Mouse (Mus musculus) neutrophil, adult 5-6 weeks (primary cell): ENCODE measurements around the gene Cenpo. TPM values are rescaled to one million over a fixed set of nuclear protein-coding genes. Genes with fewer than 3 reads are reported as not detected.

Experiments used
- ATAC-seq: fragments of 151-379, 151-347 bp; 2 replicates; pipeline ENCODE4 v1.8.0; 2017; ENCODE audit warnings: mild to moderate bottlenecking, moderate TSS enrichment; ENCODE audit not compliant: insufficient number of reproducible peaks, poor library complexity, low FRiP score, severe bottlenecking; ENCODE audit errors: extremely low read depth
- total RNA-seq: library from RNA; stranded (forward); fragments of 200-1000 nt; gene quantifications from 2 replicates; pipeline ENCODE4 v1.2.3, GENCODE M21; 2017

Gene Cenpo
- total RNA-seq, 1 experiment from 2014 or later: 22.7 TPM

DNA sequence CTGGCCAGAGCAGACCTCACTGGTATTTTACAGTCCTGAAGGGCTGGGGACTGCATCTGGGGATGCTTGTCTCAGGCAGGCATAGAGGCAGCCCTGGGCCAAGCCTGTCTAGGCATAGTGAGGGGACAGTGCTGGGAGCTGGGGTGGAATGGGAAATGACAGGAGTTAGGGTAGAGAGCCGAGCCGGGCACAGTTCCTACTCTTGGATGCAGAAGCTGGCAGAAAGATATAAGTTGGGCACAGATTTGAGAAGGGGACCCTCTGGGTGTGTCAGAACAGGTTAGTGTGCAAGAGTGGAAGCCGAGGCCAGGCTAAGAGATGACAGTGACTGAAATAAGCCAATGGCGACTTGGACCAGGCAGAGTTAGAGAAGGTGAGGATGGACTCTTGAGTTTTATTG, 31.9 kb downstream of the Cenpo start:
- ATAC-seq: no peak

DNA sequence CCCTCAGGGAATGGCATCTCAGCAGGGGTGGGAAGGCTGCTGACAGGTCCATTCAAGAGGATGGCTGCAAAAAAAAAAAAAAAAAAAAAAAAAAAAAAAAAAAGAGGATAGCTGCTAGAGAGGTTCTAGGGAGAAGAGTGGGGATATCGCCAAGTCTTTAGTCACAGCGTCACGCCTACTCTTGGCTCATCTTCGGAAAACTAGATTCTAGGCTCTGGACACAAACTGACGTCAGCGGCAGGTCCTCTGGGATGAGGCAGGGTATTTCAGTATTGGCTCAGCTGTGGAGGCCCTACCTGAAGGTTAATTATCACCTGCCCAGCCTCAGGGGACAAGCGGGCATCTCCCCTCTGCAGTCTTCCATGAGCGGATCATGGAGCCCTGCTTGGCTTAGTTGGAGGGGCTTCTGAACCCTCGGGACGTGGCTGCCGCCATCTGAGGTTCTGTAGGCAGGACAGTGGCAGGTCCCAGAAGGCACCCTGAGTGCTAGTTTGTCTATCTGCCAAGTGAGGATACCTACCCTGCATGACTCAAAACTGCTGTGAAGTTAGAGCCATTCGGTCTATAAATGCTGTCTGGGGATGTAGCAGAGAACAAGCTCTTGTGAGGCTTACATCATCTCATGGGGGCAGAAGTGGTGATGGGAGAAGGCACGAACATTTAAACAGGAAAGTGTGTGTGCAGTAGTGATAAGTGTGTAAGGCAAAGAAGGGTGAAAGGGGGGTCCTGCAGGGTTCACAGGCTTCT, 32.5 kb downstream of the Cenpo start:
- no peak for ATAC-seq

DNA sequence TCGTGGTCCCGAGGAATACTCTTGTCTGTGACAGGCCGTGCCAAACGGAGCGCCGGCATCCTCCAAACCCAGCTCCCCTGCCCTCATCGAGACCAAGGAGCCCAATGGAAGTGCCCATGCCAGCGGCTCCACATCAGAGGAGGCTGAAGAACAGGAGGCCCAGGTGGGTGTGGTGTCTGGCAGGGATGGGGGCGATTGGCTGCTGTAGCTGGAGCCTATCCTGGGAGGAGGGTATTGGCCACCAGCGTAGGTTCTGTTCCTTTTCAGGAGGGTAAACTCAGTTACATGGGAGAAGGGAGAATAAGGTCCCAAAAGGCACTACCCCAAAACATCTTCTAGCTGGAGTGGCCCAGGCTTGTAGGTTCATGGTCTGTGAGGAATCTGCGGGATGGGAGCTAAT, 34.8 kb downstream of the Cenpo start:
- no peak for ATAC-seq

DNA sequence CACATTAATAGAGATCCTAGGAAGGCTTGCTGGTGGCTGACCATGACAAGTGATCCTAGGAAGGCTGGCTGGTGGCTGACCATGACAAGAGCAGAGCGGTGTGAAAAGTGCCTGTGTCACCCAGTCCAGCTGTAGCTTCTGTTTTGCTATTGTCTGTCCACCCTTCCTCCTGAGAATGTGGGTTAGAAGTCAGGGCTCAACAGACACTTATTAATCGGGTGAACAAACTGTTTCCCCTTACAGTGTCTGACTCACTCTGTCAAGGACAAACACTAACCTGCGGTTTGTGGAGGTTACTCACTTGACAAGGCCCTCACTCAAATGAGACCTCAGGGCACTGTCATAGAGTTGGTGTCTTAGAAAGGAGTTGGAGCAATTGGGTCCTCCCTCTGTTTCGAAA, 35.4 kb downstream of the Cenpo start:
- no peak for ATAC-seq

DNA sequence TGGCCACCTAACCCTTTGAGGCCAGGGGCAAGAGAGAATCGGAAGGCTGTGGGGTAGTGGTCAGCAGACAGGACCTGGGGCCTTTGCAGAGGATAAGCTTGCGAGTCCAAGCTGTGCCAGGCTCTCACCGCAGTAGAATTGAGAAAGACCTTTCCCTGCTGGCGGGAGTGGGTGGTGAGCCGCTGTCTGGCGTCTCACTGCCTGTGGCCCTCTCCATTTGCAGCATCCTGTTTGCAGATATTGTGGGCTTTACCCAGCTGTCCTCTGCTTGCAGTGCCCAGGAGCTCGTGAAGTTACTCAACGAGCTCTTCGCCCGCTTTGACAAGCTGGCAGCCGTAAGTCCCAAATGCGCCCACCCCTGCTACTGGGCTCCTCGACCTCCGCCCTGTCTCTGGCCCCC, 39.5 kb downstream of the Cenpo start:
- 0 out of 2 replicates have a peak, but pooled peaks have one; percentile 2 for ATAC-seq

DNA sequence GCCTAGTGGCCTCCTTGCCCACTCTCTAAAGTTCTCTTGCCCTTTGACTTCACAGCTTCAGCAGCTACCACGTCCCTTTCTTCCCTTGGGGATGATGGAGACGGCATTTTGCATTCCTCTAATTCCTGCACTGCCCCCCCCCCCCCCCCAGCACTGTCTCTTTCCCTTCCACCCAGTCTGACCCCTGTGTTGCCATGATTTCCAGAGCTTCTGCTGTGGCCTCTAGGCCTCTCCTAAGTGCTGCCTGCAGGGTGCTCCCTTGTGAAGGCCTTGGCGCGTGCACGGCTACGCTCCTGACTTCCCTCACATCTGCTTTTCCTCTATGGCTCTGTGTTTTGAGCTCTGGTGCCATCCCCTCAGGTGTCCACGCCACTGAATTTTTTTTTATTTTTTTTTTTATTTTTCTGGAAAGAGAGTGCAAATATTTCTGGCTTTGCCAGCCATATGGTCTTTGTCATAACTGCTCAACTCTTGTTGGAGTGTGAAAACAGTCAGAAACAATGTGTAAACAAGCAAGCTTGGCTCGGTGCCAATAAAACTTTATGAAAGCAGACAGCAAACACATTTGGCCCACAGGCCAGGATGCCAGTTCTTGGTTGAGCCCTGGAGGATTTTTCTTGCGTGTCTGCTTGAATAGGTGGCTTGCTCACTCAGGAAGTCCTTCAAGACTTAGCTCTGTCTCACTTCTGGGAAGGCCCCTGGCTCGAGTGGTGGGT, 40.9 kb downstream of the Cenpo start:
- ATAC-seq: no peak

DNA sequence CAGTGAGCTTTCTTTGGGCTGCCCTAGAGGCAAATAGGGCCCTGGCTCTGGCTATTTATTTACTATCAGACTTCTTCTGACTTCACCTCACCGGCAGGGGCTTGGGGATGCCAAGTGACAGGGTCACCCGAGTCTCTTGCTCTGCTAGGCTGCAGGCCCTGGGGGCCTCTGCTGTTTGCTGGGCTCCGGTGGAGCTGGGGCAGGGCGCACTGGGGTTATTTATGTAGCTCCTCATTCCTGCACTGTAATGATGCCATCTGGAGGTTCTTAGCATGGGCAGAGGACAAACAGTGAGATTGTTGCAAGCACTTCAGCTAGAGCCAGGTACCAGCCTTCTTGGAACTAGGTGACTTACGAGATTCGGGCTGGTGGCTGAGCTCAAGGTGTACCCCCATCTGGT, 41.6 kb downstream of the Cenpo start:
- no peak for ATAC-seq

DNA sequence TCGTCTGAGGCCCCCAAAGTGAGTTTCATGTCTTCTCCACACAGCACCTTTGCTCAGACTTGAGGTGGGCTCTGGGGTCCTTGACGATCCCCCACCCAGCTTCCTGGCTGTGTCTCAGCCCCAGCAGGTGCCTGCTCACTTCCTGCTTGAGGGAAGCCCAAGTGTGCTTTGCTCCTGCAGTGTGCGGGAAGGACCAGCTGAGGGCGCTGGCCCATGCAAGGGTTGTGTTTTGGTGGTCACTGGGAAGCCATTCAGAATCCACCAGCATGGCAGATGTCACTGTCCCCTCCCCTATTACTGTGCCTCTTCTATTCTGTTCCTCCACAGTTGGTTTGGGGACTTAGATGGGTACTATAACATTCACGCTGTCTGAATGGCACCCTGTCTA, 45.0 kb downstream of the Cenpo start:
- no peak for ATAC-seq

DNA sequence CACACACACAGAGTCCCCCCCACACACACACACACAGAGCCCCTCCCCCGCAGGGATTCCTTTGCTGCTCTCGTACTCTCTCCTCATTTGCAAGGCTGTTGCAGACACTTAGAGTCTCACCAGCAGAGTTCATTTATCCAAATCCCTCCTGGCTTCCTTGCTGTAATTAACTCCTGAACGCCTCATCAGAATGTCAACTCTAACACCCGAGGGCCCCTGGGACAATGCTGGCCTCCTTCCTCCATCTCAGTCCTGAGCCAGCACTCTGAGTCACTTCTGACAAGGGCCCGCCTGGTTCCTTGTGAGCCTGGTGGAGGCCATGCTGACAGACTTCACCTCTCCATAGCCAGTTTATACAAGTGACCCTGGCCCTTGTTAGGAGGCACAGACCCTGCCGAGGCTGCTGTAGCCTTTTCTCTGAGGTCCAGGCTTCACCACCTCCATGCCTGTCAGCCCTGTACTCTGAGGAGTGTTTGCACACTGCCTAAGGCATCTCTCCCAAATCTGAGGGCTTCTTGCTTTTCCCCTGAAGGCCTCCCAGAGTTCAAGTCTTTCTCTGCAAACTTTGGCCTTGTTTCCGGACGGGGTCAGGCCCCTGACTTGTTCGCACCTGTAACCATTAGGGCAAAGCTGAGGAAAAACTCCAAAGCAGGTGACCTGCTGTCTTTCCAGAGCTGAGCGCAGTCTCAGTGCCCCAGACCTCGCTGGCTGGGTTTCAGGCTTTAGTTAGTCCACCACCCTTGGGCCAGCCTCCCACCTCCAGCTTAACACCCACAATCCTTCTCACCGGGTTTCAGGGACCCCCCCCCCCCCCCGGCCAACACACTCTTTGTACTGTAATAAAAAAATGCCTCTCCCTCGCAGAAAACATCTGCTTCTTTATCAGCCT, 45.7 kb downstream of the Cenpo start:
- ATAC-seq: no peak

DNA sequence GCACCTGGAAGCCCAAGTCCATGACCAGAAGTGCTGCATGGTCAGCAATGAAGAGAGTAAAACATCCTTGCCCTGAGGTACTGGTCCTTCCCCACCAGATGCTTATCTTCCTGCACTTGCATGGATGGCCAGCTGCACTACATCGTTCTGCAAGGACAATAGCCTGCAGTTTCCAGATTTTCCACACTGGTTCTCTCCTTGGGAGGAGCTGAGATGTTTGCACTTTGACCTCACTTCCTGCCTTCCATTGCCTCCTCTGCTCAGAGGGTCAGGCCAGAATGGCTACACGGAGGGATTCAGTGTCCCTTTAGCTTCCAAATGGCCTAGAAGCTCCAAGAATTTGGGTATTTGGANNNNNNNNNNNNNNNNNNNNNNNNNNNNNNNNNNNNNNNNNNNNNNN, 49.4 kb downstream of the Cenpo start:
- no peak for ATAC-seq

DNA sequence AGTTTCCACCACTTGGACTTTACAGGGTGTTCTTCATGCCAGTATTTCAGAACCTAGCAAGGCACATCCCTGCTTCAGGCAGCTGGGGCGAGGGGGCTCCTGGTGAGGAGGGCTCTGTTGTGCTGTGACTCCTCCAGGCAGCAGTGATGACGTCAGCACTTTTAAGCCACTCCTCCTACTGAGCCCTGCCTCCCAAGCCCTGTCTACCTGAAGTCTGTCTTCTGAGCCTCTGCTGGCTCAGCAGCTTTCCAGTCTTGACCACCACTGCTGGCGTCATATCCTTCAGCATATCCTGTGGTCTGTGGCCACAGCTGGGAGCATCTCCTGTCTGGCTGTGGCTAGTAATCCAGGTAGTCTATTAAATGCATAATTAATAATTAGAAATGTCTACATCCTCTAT, 53.6 kb downstream of the Cenpo start:
- no peak for ATAC-seq

DNA sequence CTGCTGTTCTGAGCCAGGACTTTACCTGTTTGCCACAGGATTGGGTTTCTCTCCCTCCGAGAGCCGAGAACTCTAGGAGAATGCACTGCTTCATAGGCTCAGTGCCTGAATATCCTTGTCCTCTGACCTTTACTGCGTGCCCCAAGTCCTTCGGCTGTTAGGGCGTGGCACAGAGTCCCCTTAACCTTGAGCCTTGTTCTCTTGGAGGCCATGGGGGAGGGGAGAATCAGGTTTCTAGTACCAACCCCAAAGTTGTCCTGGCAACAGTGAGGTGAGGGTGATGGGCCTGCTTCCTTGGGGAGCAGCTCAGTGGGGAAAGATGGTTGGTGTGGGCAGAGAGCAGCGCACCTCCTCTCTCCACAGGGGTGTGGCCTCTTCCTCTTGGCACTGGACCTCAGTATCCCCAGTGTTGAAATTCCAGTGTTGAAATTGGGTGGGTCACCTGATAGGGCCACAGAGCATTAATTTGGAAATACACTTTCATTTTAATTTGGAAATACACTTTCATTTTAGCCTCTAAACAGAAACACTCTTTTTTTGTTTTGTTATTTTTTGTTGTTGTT, 54.3 kb downstream of the Cenpo start:
- no peak for ATAC-seq

DNA sequence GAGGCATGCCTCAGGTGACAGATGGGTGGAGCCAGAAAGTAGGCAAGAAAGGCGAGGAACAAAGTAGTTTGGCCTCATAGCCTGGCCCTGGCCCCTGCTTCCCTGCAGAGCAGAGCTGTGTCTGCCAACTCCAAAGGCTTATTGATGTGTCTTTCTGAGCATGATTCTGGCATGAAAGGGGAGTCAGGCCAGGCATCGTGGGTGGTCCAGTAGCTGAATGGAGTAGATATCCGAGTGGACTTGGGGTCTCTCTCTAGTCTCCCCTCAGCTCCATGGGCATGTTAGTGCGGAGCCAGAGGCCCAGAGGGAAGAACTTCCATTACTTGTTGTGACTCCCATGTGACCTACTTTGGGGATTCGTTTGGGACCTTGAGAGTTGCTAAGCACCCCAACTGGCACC, 55.3 kb downstream of the Cenpo start:
- ATAC-seq: no peak

DNA sequence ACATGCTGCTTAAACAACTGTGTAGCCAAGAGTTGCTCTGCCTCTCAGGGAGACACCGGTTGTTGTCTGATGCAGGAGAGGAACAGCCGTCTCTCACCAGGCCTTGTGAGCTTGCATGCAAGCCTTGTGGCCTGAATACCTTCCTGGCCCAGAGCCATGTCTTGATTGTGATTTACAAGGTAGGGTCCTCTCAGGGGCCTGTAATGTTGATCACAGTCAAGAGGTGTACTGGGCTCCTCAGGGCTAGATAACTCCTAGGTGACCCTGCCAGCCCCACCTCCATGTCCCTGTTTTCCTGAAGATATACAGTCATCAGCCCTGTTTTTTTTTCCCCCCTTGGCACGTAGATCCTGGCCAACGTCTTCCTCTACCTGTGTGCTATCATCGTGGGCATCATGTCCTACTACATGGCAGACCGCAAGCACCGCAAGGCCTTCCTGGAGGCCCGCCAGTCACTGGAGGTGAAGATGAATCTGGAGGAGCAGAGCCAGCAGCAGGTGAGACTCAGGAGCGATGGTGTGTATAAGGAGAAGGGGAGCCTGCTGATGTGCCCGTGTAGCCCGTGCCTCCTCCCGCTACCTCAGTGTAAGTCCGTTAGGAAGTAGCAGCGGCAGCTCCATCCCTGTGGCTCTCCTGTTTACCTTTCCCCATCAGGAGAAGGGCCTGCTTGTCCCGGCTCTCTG, 60.8 kb downstream of the Cenpo start:
- ATAC-seq: no peak

DNA sequence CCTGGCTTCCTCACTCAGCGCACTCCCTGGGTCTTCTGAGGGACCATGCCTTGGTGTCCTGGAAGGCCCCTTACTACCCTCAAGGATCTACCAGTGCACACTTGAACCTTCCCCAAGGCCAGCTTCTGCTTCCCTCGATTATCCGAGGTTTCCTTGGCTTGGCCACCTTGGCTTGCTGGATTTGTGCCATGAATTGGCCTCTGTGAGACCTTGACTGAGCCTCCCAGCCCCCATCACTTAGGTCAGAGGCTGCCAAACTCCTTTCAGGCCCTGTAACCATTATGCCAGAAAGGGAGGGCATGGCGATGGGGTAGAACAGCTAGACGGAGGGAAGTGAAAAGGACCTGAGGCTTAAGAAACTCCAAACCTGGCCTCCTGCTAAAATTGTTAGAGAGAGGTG, 64.5 kb downstream of the Cenpo start:
- no peak for ATAC-seq

DNA sequence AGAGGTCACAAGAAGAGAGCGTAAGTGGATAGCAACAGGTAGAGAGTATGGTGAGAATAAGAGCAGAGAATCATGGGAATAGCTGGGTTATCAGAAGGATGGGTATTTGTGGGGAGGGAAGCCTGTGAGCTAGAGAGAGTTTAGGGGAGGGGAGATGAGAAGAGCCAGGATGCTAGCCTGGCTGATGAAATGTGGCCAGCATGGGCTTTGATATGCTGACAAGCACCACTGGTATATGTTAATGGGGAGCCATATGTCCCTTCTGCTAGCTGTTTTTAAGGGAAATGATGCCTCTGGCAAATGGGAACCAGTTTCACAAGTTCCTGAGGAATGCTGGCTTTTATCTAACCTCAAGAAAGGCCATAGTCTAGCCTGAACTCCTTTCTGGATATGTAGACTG, 65.0 kb downstream of the Cenpo start:
- no peak for ATAC-seq

DNA sequence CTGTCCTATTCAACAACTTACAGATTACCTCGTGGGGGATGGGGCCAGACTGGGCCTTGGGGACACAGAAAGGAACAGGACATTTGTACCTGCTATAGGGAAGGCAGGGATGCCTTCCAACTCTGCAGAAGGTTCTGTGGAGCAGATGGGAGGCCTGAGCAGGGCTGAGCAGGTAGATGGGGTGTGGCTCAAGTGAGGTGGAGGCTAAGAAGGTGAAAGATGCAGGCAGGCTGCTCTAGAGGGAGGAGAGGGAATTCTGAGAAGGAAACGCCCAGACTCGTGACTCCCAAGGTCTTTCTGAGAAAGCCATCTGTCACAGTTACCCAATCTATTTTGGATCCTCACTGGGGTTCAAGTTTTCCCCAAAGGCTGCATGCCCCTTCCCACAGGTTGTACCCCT, 67.1 kb downstream of the Cenpo start:
- no peak for ATAC-seq

DNA sequence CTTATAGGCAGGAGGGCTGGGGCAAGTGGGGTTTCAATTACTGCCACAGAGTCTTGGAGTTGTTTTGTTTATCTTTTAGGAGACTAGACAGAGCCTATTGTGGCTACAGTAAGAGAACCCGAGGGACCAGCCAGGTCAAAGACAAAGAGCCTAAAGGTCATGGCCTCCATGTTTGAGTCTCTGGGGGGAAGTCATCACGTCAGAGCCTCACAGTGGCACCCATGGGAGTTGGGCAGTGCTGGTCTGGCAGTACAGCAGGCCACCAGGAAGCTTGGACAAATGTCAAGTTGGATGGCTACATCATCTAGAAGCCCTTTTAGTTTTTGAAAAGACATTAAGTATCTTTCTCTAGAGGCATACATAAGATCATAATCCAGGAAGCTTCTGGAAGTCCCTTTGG, 71.2 kb downstream of the Cenpo start:
- no peak for ATAC-seq

DNA sequence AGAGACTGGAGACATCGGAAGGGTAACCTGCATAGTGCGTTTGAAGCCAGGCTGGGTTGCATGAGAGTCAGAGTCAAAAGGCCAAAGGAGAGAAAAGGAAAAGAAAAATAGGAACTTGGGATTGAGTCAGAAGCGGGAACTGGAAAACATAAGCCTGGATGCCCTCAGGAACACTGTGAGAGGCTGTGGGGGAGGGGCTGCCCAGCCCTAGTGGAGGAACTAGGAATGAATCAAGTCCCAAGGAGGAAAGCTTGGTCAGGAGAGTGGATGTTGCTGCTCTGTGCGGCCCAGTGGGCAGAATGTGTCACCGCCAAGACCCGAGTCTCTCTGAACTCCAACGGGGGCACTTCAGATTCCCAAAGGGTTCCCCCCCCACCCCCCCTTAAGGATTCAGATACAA, 73.8 kb downstream of the Cenpo start:
- ATAC-seq: no peak
